Mouse (Mus musculus) T-cell, adult 66 days (primary cell): ENCODE results near the gene Armcx5. TPM values are rescaled to one million over a fixed set of nuclear protein-coding genes. Genes with fewer than 3 reads are reported as not detected.

ENCODE experiments used
- total RNA-seq, 2 experiments: library from RNA; stranded (reverse); gene quantifications; 3 replicates in 1 of 2; 4 replicates in 1 of 2; pipeline ENCODE4 v1.2.4; 2023

Armcx5 gene
- total RNA-seq: 10 to 100 TPM; 35.6 to 42.4 TPM

GRCm38 (mm10) chrX:135742304-135743055, at the start of gene Armcx5, which contains the start of gene Gprasp1:
Gene Armcx5 (plus strand): TSS chrX:135742733.
Gene Gprasp1 (plus strand): TSS chrX:135742733.

GRCm38 (mm10) chrX:135693633-135694032, 48.9 kb upstream of the Armcx5 start, which contains the start of gene Tcp11x2:
Gene Tcp11x2 (minus strand): TSS chrX:135693790.

GRCm38 (mm10) chrX:135725161-135725560, 17.4 kb upstream of the Armcx5 start, which contains the start of gene Tmsb15a:
Gene Tmsb15a (minus strand): TSS chrX:135725261.

Other genes with a start within 250 kb of the Armcx5 start
- not detected for gene AV320801, start 248.1 kb upstream of the Armcx5 start, total RNA-seq
- gene Nxf7, start 144.0 kb upstream of the Armcx5 start, total RNA-seq: not detected
- gene Prame, start 115.0 kb upstream of the Armcx5 start, total RNA-seq: not detected
- gene Tcp11x2, start 48.9 kb upstream of the Armcx5 start, total RNA-seq: not detected
- not detected for gene Tmsb15a, start 17.5 kb upstream of the Armcx5 start, total RNA-seq
- 10 to 100 TPM; 59.1 to 65.7 TPM for gene Gprasp1, start within 50 bp of the Armcx5 start, total RNA-seq
- gene Bhlhb9, start 54.9 kb downstream of the Armcx5 start, total RNA-seq: 10 to 100 TPM; 20.5 to 24.5 TPM
- gene Gprasp2, start 96.3 kb downstream of the Armcx5 start, total RNA-seq: 10 to 100 TPM; 15.7 to 19.9 TPM